Mouse (Mus musculus) liver, embryonic 14.5 days (tissue): ENCODE results near the gene Cacna1c.

ENCODE experiments used
- CTCF ChIP-seq: IDR thresholded peaks from 2 replicates; pipeline ENCODE4 v1.5.1; 2016; ENCODE audit warnings: antibody characterized with exemption, low read depth, control low read depth
- EP300 ChIP-seq: IDR thresholded peaks from 2 replicates; pipeline ENCODE4 v1.6.1; 2016; ENCODE audit warnings: antibody characterized with exemption, low read depth

- TF ChIP-seq CTCF (no peak), EP300 (no peak)
Observed at GRCm38 (mm10) chr6:119201575-119201974, 5.4 kb upstream of the Cacna1c start.
